Mouse (Mus musculus) embryonic stem cell, embryonic (primary cell): ENCODE measurements around the gene Tmx1.

Experiments used
- CTCF ChIA-PET, 4 experiments: fragments of 300-600 bp in 2 of 4; fragments of 350-600 bp in 2 of 4; sonication (Branson Sonifier 250); formaldehyde crosslinking; loops; one replicate each; lab custom pipeline; 2022; ENCODE audit warnings: inconsistent platforms in 2 of 4; lab: Charles Lee
- POLR2A ChIA-PET, 4 experiments: fragments of 300-600 bp in 2 of 4; fragments of 350-600 bp in 2 of 4; sonication (Branson Sonifier 250); formaldehyde crosslinking; loops; one replicate each; lab custom pipeline; 2022; ENCODE audit warnings: antibody characterized with exemption in 4 of 4, inconsistent platforms in 1 of 4; lab: Charles Lee

Tmx1 gene

GRCm38 (mm10) chr12:70452726-70453645 is at the start of gene Tmx1:
Gene Tmx1 (plus strand): TSS chr12:70453095.
- POLR2A ChIA-PET = interaction anchor here in 3 of 4 experiments (0.6 to 2.6 kb wide), 29 partner anchors 9 to 728 kb away, joined by 3 to 17 read pairs (median 3); partner anchors contain the start of genes Trim9 (in 2 of the 3), Actr10 (in 1 of the 3), Arid4a (in 1 of the 3) and Atp5s (in 1 of the 3)
- CTCF ChIA-PET = interaction anchor here in 2 of 4 experiments (0.6 to 1.2 kb wide), 4 partner anchors 15 to 461 kb away, joined by 3 to 7 read pairs (median 4); no protein-coding TSS in a partner anchor

GRCm38 (mm10) chr12:70404327-70404726 is 48.6 kb upstream of the Tmx1 start:
- ChIA-PET POLR2A (interaction anchor here in 3 of 4 experiments (0.6 to 0.8 kb wide), 3 partner anchors 56 to 753 kb away, joined by 3 to 7 read pairs (median 3); no protein-coding TSS in a partner anchor), CTCF (interaction anchor here in 1 of 4 experiments (0.6 kb wide), 1 partner anchor 13 kb away, joined by 5 read pairs; no protein-coding TSS in a partner anchor)

- ChIA-PET POLR2A (no interaction called here), CTCF (no interaction called here)
Measured at GRCm38 (mm10) chr12:70408396-70408795, 44.5 kb upstream of the Tmx1 start.

GRCm38 (mm10) chr12:70409600-70409999 is 43.3 kb upstream of the Tmx1 start:
- POLR2A ChIA-PET = interaction anchor here in 1 of 4 experiments (0.6 kb wide), 1 partner anchor 605 kb away, joined by 3 read pairs; no protein-coding TSS in a partner anchor

GRCm38 (mm10) chr12:70420216-70420615 is 32.7 kb upstream of the Tmx1 start:
- ChIA-PET CTCF (no interaction called here), POLR2A (interaction anchor here in 1 of 4 experiments (0.6 kb wide), 2 partner anchors 25 to 76 kb away, joined by 4 read pairs; no protein-coding TSS in a partner anchor)

More at GRCm38 (mm10) chr12:70409600-70409999, 43.3 kb upstream of the Tmx1 start:
- CTCF ChIA-PET = no interaction called here

- CTCF ChIA-PET = no interaction called here
- POLR2A ChIA-PET = interaction anchor here in 1 of 4 experiments (0.5 kb wide), 1 partner anchor 256 kb away, joined by 3 read pairs; no protein-coding TSS in a partner anchor
Measured at GRCm38 (mm10) chr12:70421028-70421427, 31.9 kb upstream of the Tmx1 start.

GRCm38 (mm10) chr12:70422322-70423118 is 30.4 kb upstream of the Tmx1 start:
- ChIA-PET POLR2A (no interaction called here), CTCF (interaction anchor here in 1 of 4 experiments (0.6 kb wide), 1 partner anchor 426 kb away, joined by 4 read pairs; no protein-coding TSS in a partner anchor)

GRCm38 (mm10) chr12:70427885-70428284 is 25.0 kb upstream of the Tmx1 start:
- ChIA-PET CTCF (interaction anchor here in 1 of 4 experiments (0.5 kb wide), 1 partner anchor 141 kb away, joined by 3 read pairs; no protein-coding TSS in a partner anchor), POLR2A (interaction anchor here in 2 of 4 experiments (0.6 to 1.3 kb wide), 2 partner anchors 25 to 334 kb away, joined by 3 to 4 read pairs; partner anchors contain the start of gene Tmx1 (in 1 of the 2))

- ChIA-PET CTCF (interaction anchor here in 1 of 4 experiments (0.6 kb wide), 1 partner anchor 624 kb away, joined by 4 read pairs; no protein-coding TSS in a partner anchor), POLR2A (no interaction called here)
Measured at GRCm38 (mm10) chr12:70429637-70430036, 23.3 kb upstream of the Tmx1 start.

GRCm38 (mm10) chr12:70430307-70430950 is 22.5 kb upstream of the Tmx1 start:
- CTCF ChIA-PET = interaction anchor here in 3 of 4 experiments (0.6 to 0.7 kb wide), 3 partner anchors 196 to 625 kb away, joined by 3 to 4 read pairs (median 3); no protein-coding TSS in a partner anchor
- POLR2A ChIA-PET = no interaction called here

GRCm38 (mm10) chr12:70431428-70431827 is 21.5 kb upstream of the Tmx1 start:
- ChIA-PET CTCF (interaction anchor here in 1 of 4 experiments (0.6 kb wide), 1 partner anchor 1189 kb away, joined by 4 read pairs; no protein-coding TSS in a partner anchor), POLR2A (no interaction called here)

- CTCF ChIA-PET = interaction anchor here in 1 of 4 experiments (0.6 kb wide), 1 partner anchor 305 kb away, joined by 3 read pairs; no protein-coding TSS in a partner anchor
- POLR2A ChIA-PET = interaction anchor here in 1 of 4 experiments (0.6 kb wide), 1 partner anchor 464 kb away, joined by 3 read pairs; no protein-coding TSS in a partner anchor
Measured at GRCm38 (mm10) chr12:70449961-70450360, 2.9 kb upstream of the Tmx1 start.

GRCm38 (mm10) chr12:70451533-70451932 is 1.4 kb upstream of the Tmx1 start:
- POLR2A ChIA-PET = no interaction called here
- CTCF ChIA-PET = interaction anchor here in 1 of 4 experiments (0.6 kb wide), 1 partner anchor 1896 kb away, joined by 3 read pairs; no protein-coding TSS in a partner anchor

- ChIA-PET CTCF (interaction anchor here in 1 of 4 experiments (1.2 kb wide), 1 partner anchor 458 kb away, joined by 5 read pairs; no protein-coding TSS in a partner anchor), POLR2A (interaction anchor here in 3 of 4 experiments (1.0 to 1.6 kb wide), 12 partner anchors 13 to 465 kb away, joined by 3 to 7 read pairs (median 4); partner anchors contain the start of genes Sav1 (in 1 of the 3) and Trim9 (in 1 of the 3))
Measured at GRCm38 (mm10) chr12:70452143-70452542, 752 bp upstream of the Tmx1 start.

- ChIA-PET CTCF (no interaction called here), POLR2A (interaction anchor here in 2 of 4 experiments (0.6 to 2.6 kb wide), 4 partner anchors 10 to 479 kb away, joined by 3 to 17 read pairs (median 4); no protein-coding TSS in a partner anchor)
Measured at GRCm38 (mm10) chr12:70455226-70455625, 2.3 kb downstream of the Tmx1 start.

- CTCF ChIA-PET = no interaction called here
- POLR2A ChIA-PET = interaction anchor here in 1 of 4 experiments (0.5 to 0.6 kb wide), 2 partner anchors 55 to 515 kb away, joined by 3 to 4 read pairs; partner anchors contain the start of gene Psma3
Measured at GRCm38 (mm10) chr12:70459546-70459945, 6.7 kb downstream of the Tmx1 start.

GRCm38 (mm10) chr12:70464016-70464415 is 11.1 kb downstream of the Tmx1 start:
- CTCF ChIA-PET = interaction anchor here in 2 of 4 experiments (0.5 to 1.3 kb wide), 2 partner anchors 31 to 189 kb away, joined by 3 read pairs; no protein-coding TSS in a partner anchor

More at GRCm38 (mm10) chr12:70464016-70464415, 11.1 kb downstream of the Tmx1 start:
- POLR2A ChIA-PET = interaction anchor here in 2 of 4 experiments (1.0 to 1.3 kb wide), 2 partner anchors 11 kb away, joined by 3 to 4 read pairs; partner anchors contain the start of gene Tmx1 (in 2 of the 2)
